Mouse (Mus musculus): Measurements from ENCODE around the gene Snrpd3.

The Snrpd3 gene

DNA sequence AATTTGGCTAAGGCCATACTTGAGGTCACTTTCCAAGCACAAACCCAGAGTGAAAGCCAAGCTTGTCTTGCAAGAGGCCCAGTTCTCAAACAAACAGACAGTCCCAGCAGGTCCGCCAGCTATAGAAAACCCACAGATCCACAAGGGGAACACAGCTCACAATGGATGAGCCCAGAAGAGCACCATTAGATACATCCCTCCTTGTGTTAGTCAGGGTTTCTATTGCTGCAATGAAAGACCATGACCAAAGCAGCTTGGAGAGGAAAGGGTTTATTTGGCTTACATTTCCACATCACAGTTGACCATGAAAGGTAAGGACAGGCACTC is 69.2 kb downstream of the Snrpd3 start:
- H3K4me3 ChIP-seq (replicated peaks; ENCODE audit: low read length), result no peak overlapping the region; the same call in 1 of the 2 replicates
- TF ChIP-seq CTCF (conservative IDR thresholded peaks at IDR 0.05; ENCODE audit: low read length), result no peak
- TF ChIP-seq POU5F1 (IDR thresholded peaks at IDR 0.05; ENCODE audit: borderline replicate concordance, low read length), result no peak
- TF ChIP-seq NANOG (IDR thresholded peaks at IDR 0.05; ENCODE audit: borderline replicate concordance, low read length), result no peak
- peaks cover 24% of the 10 kb centered on the region for H3K4me1 ChIP-seq (replicated peaks; ENCODE audit: low read depth, low read length)
- H3K36me3 ChIP-seq (ENCODE audit: insufficient read depth, low read length), result 0 out of 2 replicates have a peak, but pooled peaks cover 3% of the 10 kb centered on the region
- H3K27me3 ChIP-seq (ENCODE audit: insufficient read depth, low read length), result peaks cover 3% of the 10 kb centered on the region; the same call in 1 of the 2 replicates
- no peaks in the 10 kb centered on the region for H3K9me3 ChIP-seq (ENCODE audit: low read length)
